Mouse (Mus musculus) embryonic facial prominence, embryonic 10.5 days (tissue): ENCODE measurements around the gene Iqgap3. TPM values are rescaled to one million over a fixed set of nuclear protein-coding genes. Genes with fewer than 3 reads are reported as not detected.

Source experiments
- DNase-seq: peaks from one replicate; pipeline ENCODE4 v3.0.0-alpha.2; 2017; ENCODE audit warnings: low spot score
- H3K27ac ChIP-seq: fragments of 300-500 bp; sonication (generic); replicated peaks from 2 replicates; pipeline ENCODE4 v1.5.1; 2016; ENCODE audit warnings: mild to moderate bottlenecking
- H3K27me3 ChIP-seq: fragments of 300-500 bp; sonication (generic); replicated peaks from 2 replicates; pipeline ENCODE4 v1.6.1; 2016; ENCODE audit warnings: low read depth, mild to moderate bottlenecking; ENCODE audit not compliant: poor library complexity, severe bottlenecking
- H3K36me3 ChIP-seq: fragments of 300-500 bp; sonication (generic); replicated peaks from 2 replicates; pipeline ENCODE4 v1.6.1; 2016; ENCODE audit warnings: mild to moderate bottlenecking, moderate library complexity
- H3K4me1 ChIP-seq: fragments of 300-500 bp; sonication (generic); 2 replicates; pipeline ENCODE4 v1.6.1; 2016
- H3K4me3 ChIP-seq: fragments of 300-500 bp; sonication (generic); 2 replicates; pipeline ENCODE4 v1.5.1; 2016; ENCODE audit warnings: mild to moderate bottlenecking, moderate library complexity
- H3K9me3 ChIP-seq: fragments of 300-500 bp; sonication (generic); 2 replicates; pipeline ENCODE4 v1.6.1; 2016; ENCODE audit warnings: mild to moderate bottlenecking
- WGBS: fragments of 180-500 bp; shearing (Covaris S2); methylation state at CpG from one replicate; pipeline ENCODE4 v1.1.7; 2016; 5-methylcytosine and 5-hydroxymethylcytosine counted together
- polyA plus RNA-seq: library from polyadenylated mRNA; unstranded; fragments of >200 nt; fragmentation: Nextera tagmentation; extraction: Ambion mirVana; gene quantifications from 2 replicates; pipeline ENCODE4 v1.2.1, GENCODE M21; 2016

Gene Iqgap3
- 27.3 and 28.2 TPM in 2 replicates for polyA plus RNA-seq

DNA sequence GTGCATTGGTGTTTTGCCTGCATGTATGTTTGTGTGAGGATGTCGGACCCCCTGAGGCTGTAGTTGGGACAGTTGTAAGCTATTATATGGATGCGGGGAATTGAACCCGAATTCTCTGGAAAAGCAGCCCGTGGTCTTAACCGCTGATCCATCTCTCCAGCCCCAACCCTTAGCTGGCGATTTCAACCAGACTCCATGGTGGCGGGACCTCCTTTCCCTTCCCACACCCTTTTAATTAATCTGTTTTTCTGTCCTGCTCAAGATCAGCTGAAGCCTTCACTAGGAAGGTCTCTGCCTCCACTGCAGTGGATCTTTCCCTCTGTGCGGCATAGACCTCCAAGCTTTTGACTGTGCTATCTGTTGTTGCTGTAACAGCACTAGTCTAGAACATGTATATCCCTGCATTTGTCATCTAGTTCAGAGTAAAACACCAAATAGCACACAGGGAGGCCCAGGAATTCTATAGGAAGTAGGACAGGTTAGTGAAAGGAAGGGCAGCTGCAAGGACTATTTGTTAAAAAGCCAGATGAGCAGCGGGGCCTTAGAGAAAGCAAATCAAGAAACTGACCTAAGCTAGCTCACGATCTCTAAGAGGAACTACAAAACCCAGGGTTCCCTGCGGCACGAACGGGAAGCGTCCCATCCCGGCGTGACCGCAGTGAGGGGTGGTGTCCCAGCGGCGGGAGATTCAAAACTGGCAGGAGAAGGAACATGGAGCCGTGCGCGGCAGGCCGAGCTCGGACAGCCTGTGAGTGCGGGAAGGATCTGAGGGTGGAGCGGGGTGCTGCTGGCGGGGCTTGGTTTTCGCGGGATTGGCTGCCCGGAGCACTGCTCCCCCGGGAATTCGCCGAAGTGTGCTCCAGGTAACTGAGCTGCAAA, at the start of gene Iqgap3:
Gene Iqgap3, plus strand, starts transcription at position 627 of the 879 bp plus-strand sequence.
- peaks cover 18% of the 10 kb centered on the region for H3K4me1 ChIP-seq
- H3K9me3 ChIP-seq = no peaks in the 10 kb centered on the region
- 19% methylated on average over 33 of the region's 33 CpGs for WGBS
- peak within 1 kb of the TSS; percentile 82 for H3K27ac ChIP-seq
- H3K4me3 ChIP-seq = peak within 1 kb of the TSS; percentile 81
- DNase-seq = peak; percentile 89
- H3K36me3 ChIP-seq = peaks cover 30% of the 10 kb centered on the region
- no peaks in the 10 kb centered on the region for H3K27me3 ChIP-seq

GRCm38 (mm10) chr3:88033506-88033905, 48.3 kb upstream of the Iqgap3 start:
- no peaks in the 10 kb centered on the region for H3K36me3 ChIP-seq
- H3K27ac ChIP-seq = no peak overlapping the region
- no peak for DNase-seq
- peaks cover 53% of the 10 kb centered on the region for H3K27me3 ChIP-seq
- peaks cover 19% of the 10 kb centered on the region; the same call in 1 of the 2 replicates for H3K4me1 ChIP-seq
- WGBS = 72% methylated on average over 5 of the region's 5 CpGs
- 0 out of 2 replicates have a peak, but pooled peaks cover under 1% of the 10 kb centered on the region for H3K9me3 ChIP-seq
- no peak overlapping the region for H3K4me3 ChIP-seq

DNA sequence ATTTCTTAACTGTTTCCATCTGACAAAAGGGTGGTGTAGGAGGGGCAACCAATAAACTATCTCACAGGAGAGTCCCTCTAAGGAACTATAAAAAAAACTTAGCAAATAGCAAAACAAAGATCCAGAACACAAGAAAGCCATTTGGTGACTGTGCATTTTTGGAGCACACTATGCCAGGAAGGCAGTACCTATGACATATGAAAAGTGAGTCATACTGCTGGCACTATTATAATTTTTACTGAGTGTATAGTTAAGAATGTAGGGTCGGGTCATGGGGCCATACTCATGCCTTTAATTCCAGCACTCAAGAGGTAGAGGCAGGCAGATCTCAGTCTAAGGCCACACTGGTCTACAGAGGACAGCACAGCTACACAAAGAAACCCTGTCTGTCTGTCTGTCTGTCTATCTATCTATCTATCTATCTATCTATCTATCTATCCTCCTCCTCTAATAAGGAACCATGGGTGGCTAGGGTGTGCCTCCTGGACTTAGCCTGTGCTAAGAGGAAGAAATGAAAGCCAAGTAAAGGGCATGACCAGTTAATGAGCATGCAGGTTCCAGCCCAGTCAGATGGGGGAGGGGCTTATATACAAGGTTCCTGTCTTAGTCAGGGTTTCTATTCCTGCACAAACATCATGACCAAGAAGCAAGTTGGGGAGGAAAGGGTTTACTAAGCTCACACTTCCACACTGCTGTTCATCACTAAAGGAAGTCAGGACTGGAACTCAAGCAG, 46.0 kb upstream of the Iqgap3 start:
- Histone ChIP-seq H3K36me3 (no peaks in the 10 kb centered on the region), H3K9me3 (no peaks in the 10 kb centered on the region), H3K27ac (no peak overlapping the region), H3K4me1 (peaks cover 16% of the 10 kb centered on the region; the same call in 1 of the 2 replicates), H3K4me3 (no peak overlapping the region), H3K27me3 (peaks cover 48% of the 10 kb centered on the region)
- DNase-seq = no peak
- 64% methylated on average over 1 of the region's 1 CpGs for WGBS

- Histone ChIP-seq H3K27me3 (peaks cover 11% of the 10 kb centered on the region), H3K4me1 (peaks cover 11% of the 10 kb centered on the region), H3K4me3 (peak within 1 kb of the TSS; percentile 92), H3K27ac (peak within 1 kb of the TSS; percentile 80), H3K9me3 (no peaks in the 10 kb centered on the region), H3K36me3 (peaks cover 23% of the 10 kb centered on the region)
- WGBS = 10% methylated on average over 36 of the region's 36 CpGs
- peak; percentile 85 for DNase-seq
Observed at GRCm38 (mm10) chr3:88042661-88043421, 38.9 kb upstream of the Iqgap3 start, which contains the start of gene Gpatch4. TSS of gene Gpatch4 (plus strand) at chr3:88043108.

GRCm38 (mm10) chr3:88049532-88049931, 32.2 kb upstream of the Iqgap3 start:
- no peaks in the 10 kb centered on the region for H3K9me3 ChIP-seq
- no peak for DNase-seq
- H3K4me1 ChIP-seq = no peaks in the 10 kb centered on the region
- H3K27ac ChIP-seq = no peak overlapping the region
- H3K27me3 ChIP-seq = no peaks in the 10 kb centered on the region
- no peak overlapping the region for H3K4me3 ChIP-seq
- 89% methylated on average over 3 of the region's 3 CpGs for WGBS
- peaks cover 83% of the 10 kb centered on the region for H3K36me3 ChIP-seq

DNA sequence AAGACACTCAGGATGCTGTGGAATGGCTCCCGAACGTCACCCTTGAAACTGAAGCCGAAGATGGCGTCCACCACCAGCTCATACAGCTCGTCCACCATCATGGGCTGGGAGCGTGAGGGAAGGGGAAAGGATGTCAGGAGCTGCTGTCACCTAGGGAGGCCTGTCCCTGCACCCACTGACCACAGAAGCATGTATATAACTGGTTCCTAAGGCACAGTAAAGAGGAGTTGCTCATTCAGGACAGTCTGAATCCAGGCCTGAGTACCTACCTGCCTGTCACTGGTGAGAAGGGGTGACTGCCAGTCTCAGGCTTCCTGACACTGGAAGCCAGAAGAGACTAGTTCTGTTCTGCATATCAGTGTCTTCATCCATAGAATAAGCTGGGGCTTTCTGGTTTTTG, 24.7 kb upstream of the Iqgap3 start:
- Histone ChIP-seq H3K27ac (no peak overlapping the region), H3K27me3 (no peaks in the 10 kb centered on the region), H3K4me3 (peak overlapping the region; percentile 88), H3K36me3 (peaks cover 50% of the 10 kb centered on the region), H3K4me1 (peaks cover 20% of the 10 kb centered on the region), H3K9me3 (no peaks in the 10 kb centered on the region)
- no peak for DNase-seq
- 84% methylated on average over 6 of the region's 6 CpGs for WGBS

DNA sequence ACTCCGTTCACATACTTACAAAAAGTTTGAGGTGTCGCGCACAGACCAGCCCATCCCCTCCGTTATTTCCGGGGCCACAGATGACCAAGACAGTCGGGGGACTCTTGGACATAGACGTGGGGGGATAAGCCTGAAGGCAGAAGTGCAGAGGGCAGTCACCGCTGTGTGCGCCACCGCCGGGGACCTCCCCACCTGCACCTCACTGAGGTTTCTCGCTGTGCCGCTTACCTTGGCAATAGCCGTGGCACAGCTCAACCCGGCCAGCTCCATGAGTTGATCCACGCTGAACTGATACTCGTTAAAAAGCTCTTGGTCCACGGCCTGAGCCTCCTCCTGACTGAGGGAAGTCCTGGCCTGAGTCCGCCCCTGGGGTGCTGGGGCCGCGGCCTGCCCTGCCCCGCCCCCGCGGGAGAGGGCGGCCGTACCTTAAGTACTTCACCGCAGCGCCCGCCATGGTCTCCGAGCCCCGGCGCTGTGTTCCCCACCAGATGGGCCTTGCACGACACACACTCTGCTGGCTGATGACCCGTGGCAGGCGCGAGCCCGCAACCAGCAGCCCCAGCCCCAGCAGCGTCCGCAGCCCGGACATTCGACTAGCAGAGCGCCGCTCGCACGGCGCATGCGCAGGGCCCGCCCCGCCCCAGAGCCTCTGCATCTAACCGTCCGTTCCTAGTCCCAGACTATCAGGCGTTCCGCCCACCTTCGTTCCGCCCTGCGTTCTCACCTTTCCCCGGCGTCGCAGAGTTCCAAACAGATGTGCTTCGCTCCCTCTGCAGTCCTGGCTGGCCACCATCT, 23.7 kb upstream of the Iqgap3 start, which contains the start of gene Naxe:
Gene Naxe, minus strand, starts transcription at position 594 of the 795 bp plus-strand sequence.
- peaks cover 20% of the 10 kb centered on the region for H3K4me1 ChIP-seq
- peak; percentile 96 for DNase-seq
- no peaks in the 10 kb centered on the region for H3K27me3 ChIP-seq
- H3K27ac ChIP-seq = peak within 1 kb of the TSS; percentile 93
- WGBS = under 1% methylated on average over 60 of the region's 60 CpGs
- H3K4me3 ChIP-seq = peak within 1 kb of the TSS; percentile 88
- H3K9me3 ChIP-seq = no peaks in the 10 kb centered on the region
- H3K36me3 ChIP-seq = peaks cover 40% of the 10 kb centered on the region

DNA sequence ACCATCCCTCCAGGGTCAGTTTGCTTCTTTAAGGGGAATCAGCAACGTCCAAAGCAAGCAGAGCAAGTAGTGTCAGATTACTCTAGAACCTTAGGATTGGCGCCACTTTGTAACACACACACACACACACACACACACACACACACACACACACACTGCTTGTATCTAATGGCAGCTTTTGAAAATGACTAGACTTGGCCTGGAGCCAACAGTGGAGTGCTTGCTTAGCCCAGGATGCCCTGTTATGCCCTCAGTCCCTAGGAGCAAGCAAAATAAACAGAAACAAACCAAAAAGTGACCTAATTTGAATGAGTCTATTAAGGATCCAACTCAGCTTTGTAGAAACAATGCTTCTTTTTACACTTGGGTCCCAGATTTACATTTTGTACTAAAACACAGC, 13.4 kb upstream of the Iqgap3 start:
- WGBS = 29% methylated on average over 2 of the region's 2 CpGs
- H3K4me1 ChIP-seq = 0 out of 2 replicates have a peak, but pooled peaks cover 5% of the 10 kb centered on the region
- H3K9me3 ChIP-seq = no peaks in the 10 kb centered on the region
- H3K27ac ChIP-seq = no peak overlapping the region
- peaks cover 29% of the 10 kb centered on the region for H3K27me3 ChIP-seq
- H3K36me3 ChIP-seq = no peaks in the 10 kb centered on the region
- no peak overlapping the region for H3K4me3 ChIP-seq
- peak; percentile 27 for DNase-seq

DNA sequence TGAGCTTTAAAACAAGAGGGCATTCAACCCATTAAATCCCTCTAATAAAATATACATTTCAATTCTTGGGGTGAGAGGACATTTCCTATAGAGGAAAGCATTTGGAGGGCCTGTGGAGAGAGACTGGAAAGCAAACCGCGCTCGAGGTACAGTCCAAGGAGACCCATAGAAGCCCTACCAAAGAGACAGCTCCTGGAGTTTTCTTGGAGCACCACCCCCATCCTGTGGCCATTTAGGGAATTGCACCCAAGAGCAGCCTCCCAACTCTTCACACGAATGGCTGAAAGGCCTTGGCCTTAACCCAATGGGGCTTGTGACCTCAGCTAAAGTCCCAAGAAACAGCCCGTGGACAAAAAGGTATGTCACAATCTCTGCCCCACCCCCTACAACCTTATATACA, 10.0 kb upstream of the Iqgap3 start:
- H3K4me1 ChIP-seq = 0 out of 2 replicates have a peak, but pooled peaks cover 5% of the 10 kb centered on the region
- no peaks in the 10 kb centered on the region for H3K36me3 ChIP-seq
- no peaks in the 10 kb centered on the region for H3K9me3 ChIP-seq
- peaks cover 32% of the 10 kb centered on the region for H3K27me3 ChIP-seq
- no peak overlapping the region for H3K4me3 ChIP-seq
- H3K27ac ChIP-seq = no peak overlapping the region
- DNase-seq = peak; percentile 87
- 5% methylated on average over 5 of the region's 5 CpGs for WGBS

- H3K9me3 ChIP-seq = no peaks in the 10 kb centered on the region
- 66% methylated on average over 2 of the region's 2 CpGs for WGBS
- H3K27me3 ChIP-seq = peaks cover 32% of the 10 kb centered on the region
- H3K27ac ChIP-seq = no peak overlapping the region
- H3K4me3 ChIP-seq = no peak overlapping the region
- no peaks in the 10 kb centered on the region for H3K36me3 ChIP-seq
- H3K4me1 ChIP-seq = no peaks in the 10 kb centered on the region; the same call in 1 of the 2 replicates
- DNase-seq = no peak
Observed at GRCm38 (mm10) chr3:88073631-88074030, 8.1 kb upstream of the Iqgap3 start.

GRCm38 (mm10) chr3:88074351-88074750, 7.4 kb upstream of the Iqgap3 start:
- Histone ChIP-seq H3K4me1 (no peaks in the 10 kb centered on the region; the same call in 1 of the 2 replicates), H3K27ac (no peak overlapping the region), H3K9me3 (no peaks in the 10 kb centered on the region), H3K27me3 (peaks cover 32% of the 10 kb centered on the region), H3K36me3 (no peaks in the 10 kb centered on the region), H3K4me3 (no peak overlapping the region)
- no peak for DNase-seq
- 77% methylated on average over 2 of the region's 2 CpGs for WGBS
